Mouse (Mus musculus): ENCODE results near the gene Itpa. TPM values are rescaled to one million over a fixed set of nuclear protein-coding genes. Genes with fewer than 3 reads are reported as not detected.

Itpa gene
- polyA plus RNA-seq (2012; rRNA removed), result 42.9 and 43.3 TPM in 2 replicates

GRCm38 (mm10) chr2:130667559-130667958 lies at the start of gene Itpa:
Gene Itpa, plus strand, starts transcription at chr2:130667610.
- WGBS, result under 1% methylated on average over 31 of the region's 31 CpGs
- no peak within 1 kb of the TSS for H3K27ac ChIP-seq (ENCODE audit: control insufficient read depth, insufficient read depth, low read length)
- DNase-seq, result peak; percentile 90
- H3K4me3 ChIP-seq (ENCODE audit: control insufficient read depth, insufficient read depth, low read length), result peak within 1 kb of the TSS; percentile 63
- TF ChIP-seq CTCF (IDR thresholded peaks at IDR 0.05; ENCODE audit: borderline replicate concordance, control insufficient read depth, extremely low read depth, insufficient read depth, low read length, poor library complexity), result peak; percentile 88
- TF ChIP-seq POLR2A (IDR thresholded peaks at IDR 0.05; ENCODE audit: control insufficient read depth, extremely low read depth, insufficient read depth, low read length, poor library complexity), result peak; percentile 53; the same call in 1 of the 2 replicates
- peaks cover 17% of the 10 kb centered on the region for H3K4me1 ChIP-seq (replicated peaks; ENCODE audit: control insufficient read depth, insufficient read depth, low read length)
- H3K36me3 ChIP-seq (ENCODE audit: control insufficient read depth, insufficient read depth, low read length), result peaks cover 12% of the 10 kb centered on the region
- no peaks in the 10 kb centered on the region for H3K27me3 ChIP-seq (ENCODE audit: control insufficient read depth, insufficient read depth, low read length)

- WGBS, result 97% methylated on average over 7 of the region's 7 CpGs
Observed at GRCm38 (mm10) chr2:130618972-130619371, 48.4 kb upstream of the Itpa start.

GRCm38 (mm10) chr2:130628424-130628823 lies 39.0 kb upstream of the Itpa start:
- no peak for TF ChIP-seq CTCF (IDR thresholded peaks at IDR 0.05; ENCODE audit: borderline replicate concordance, control insufficient read depth, extremely low read depth, insufficient read depth, low read length, poor library complexity)
- no peak for TF ChIP-seq POLR2A (IDR thresholded peaks at IDR 0.05; ENCODE audit: control insufficient read depth, extremely low read depth, insufficient read depth, low read length, poor library complexity)

More at GRCm38 (mm10) chr2:130618972-130619371, 48.4 kb upstream of the Itpa start:
- H3K27ac ChIP-seq (ENCODE audit: control insufficient read depth, insufficient read depth, low read length), result no peak overlapping the region
- no peak overlapping the region for H3K4me3 ChIP-seq (ENCODE audit: control insufficient read depth, insufficient read depth, low read length)
- peaks cover 30% of the 10 kb centered on the region for H3K36me3 ChIP-seq (ENCODE audit: control insufficient read depth, insufficient read depth, low read length)
- no peaks in the 10 kb centered on the region for H3K27me3 ChIP-seq (ENCODE audit: control insufficient read depth, insufficient read depth, low read length)
- no peaks in the 10 kb centered on the region for H3K4me1 ChIP-seq (replicated peaks; ENCODE audit: control insufficient read depth, insufficient read depth, low read length)
- TF ChIP-seq CTCF (IDR thresholded peaks at IDR 0.05; ENCODE audit: borderline replicate concordance, control insufficient read depth, extremely low read depth, insufficient read depth, low read length, poor library complexity) (no peak), POLR2A (IDR thresholded peaks at IDR 0.05; ENCODE audit: control insufficient read depth, extremely low read depth, insufficient read depth, low read length, poor library complexity) (no peak)
- no peak for DNase-seq

GRCm38 (mm10) chr2:130629080-130629838 lies 38.2 kb upstream of the Itpa start:
- 3% methylated on average over 37 of the region's 37 CpGs for WGBS
- TF ChIP-seq POLR2A (IDR thresholded peaks at IDR 0.05; ENCODE audit: control insufficient read depth, extremely low read depth, insufficient read depth, low read length, poor library complexity), result no peak
- no peak for TF ChIP-seq CTCF (IDR thresholded peaks at IDR 0.05; ENCODE audit: borderline replicate concordance, control insufficient read depth, extremely low read depth, insufficient read depth, low read length, poor library complexity)
- no peak for DNase-seq
- Histone ChIP-seq H3K27ac (ENCODE audit: control insufficient read depth, insufficient read depth, low read length) (no peak overlapping the region), H3K4me1 (replicated peaks; ENCODE audit: control insufficient read depth, insufficient read depth, low read length) (peaks cover 9% of the 10 kb centered on the region), H3K27me3 (ENCODE audit: control insufficient read depth, insufficient read depth, low read length) (no peaks in the 10 kb centered on the region), H3K4me3 (ENCODE audit: control insufficient read depth, insufficient read depth, low read length) (peak overlapping the region; percentile 98), H3K36me3 (ENCODE audit: control insufficient read depth, insufficient read depth, low read length) (no peaks in the 10 kb centered on the region; the same call in 1 of the 2 replicates)

More at GRCm38 (mm10) chr2:130628424-130628823, 39.0 kb upstream of the Itpa start:
- no peaks in the 10 kb centered on the region for H3K27me3 ChIP-seq (ENCODE audit: control insufficient read depth, insufficient read depth, low read length)
- 81% methylated on average over 3 of the region's 3 CpGs for WGBS
- no peak overlapping the region for H3K27ac ChIP-seq (ENCODE audit: control insufficient read depth, insufficient read depth, low read length)
- no peak for DNase-seq
- peaks cover 6% of the 10 kb centered on the region for H3K4me1 ChIP-seq (replicated peaks; ENCODE audit: control insufficient read depth, insufficient read depth, low read length)
- H3K4me3 ChIP-seq (ENCODE audit: control insufficient read depth, insufficient read depth, low read length), result no peak overlapping the region
- H3K36me3 ChIP-seq (ENCODE audit: control insufficient read depth, insufficient read depth, low read length), result no peaks in the 10 kb centered on the region; the same call in 1 of the 2 replicates

GRCm38 (mm10) chr2:130629839-130630203 lies 37.6 kb upstream of the Itpa start, which contains the start of the genes Fastkd5 and Ubox5:
Gene Fastkd5, minus strand, starts transcription at chr2:130630027.
Gene Ubox5, minus strand, starts transcription at chr2:130630038.
- no peaks in the 10 kb centered on the region; the same call in 1 of the 2 replicates for H3K36me3 ChIP-seq (ENCODE audit: control insufficient read depth, insufficient read depth, low read length)
- H3K27me3 ChIP-seq (ENCODE audit: control insufficient read depth, insufficient read depth, low read length), result no peaks in the 10 kb centered on the region
- no peak within 1 kb of the TSS for H3K27ac ChIP-seq (ENCODE audit: control insufficient read depth, insufficient read depth, low read length)
- H3K4me1 ChIP-seq (replicated peaks; ENCODE audit: control insufficient read depth, insufficient read depth, low read length), result peaks cover 14% of the 10 kb centered on the region
- 1% methylated on average over 25 of the region's 25 CpGs for WGBS
- TF ChIP-seq POLR2A (IDR thresholded peaks at IDR 0.05; ENCODE audit: control insufficient read depth, extremely low read depth, insufficient read depth, low read length, poor library complexity) (peak; percentile 48; the same call in 1 of the 2 replicates), CTCF (IDR thresholded peaks at IDR 0.05; ENCODE audit: borderline replicate concordance, control insufficient read depth, extremely low read depth, insufficient read depth, low read length, poor library complexity) (no peak)
- peak; percentile 87 for DNase-seq
- peak within 1 kb of the TSS; percentile 98 for H3K4me3 ChIP-seq (ENCODE audit: control insufficient read depth, insufficient read depth, low read length)

GRCm38 (mm10) chr2:130632416-130632815 lies 35.0 kb upstream of the Itpa start:
- TF ChIP-seq POLR2A (IDR thresholded peaks at IDR 0.05; ENCODE audit: control insufficient read depth, extremely low read depth, insufficient read depth, low read length, poor library complexity) (no peak), CTCF (IDR thresholded peaks at IDR 0.05; ENCODE audit: borderline replicate concordance, control insufficient read depth, extremely low read depth, insufficient read depth, low read length, poor library complexity) (no peak)
- H3K27me3 ChIP-seq (ENCODE audit: control insufficient read depth, insufficient read depth, low read length), result no peaks in the 10 kb centered on the region
- H3K4me1 ChIP-seq (replicated peaks; ENCODE audit: control insufficient read depth, insufficient read depth, low read length), result peaks cover 29% of the 10 kb centered on the region
- H3K36me3 ChIP-seq (ENCODE audit: control insufficient read depth, insufficient read depth, low read length), result no peaks in the 10 kb centered on the region; the same call in 1 of the 2 replicates
- WGBS, result 93% methylated on average over 1 of the region's 1 CpGs
- DNase-seq, result no peak
- H3K27ac ChIP-seq (ENCODE audit: control insufficient read depth, insufficient read depth, low read length), result no peak overlapping the region
- no peak overlapping the region for H3K4me3 ChIP-seq (ENCODE audit: control insufficient read depth, insufficient read depth, low read length)

Data from thymus, adult 2 months (tissue).